Mouse (Mus musculus) left cerebral cortex, postnatal 36 days (tissue): ENCODE data around the gene Lypd6b. TPM values are rescaled to one million over a fixed set of nuclear protein-coding genes. Genes with fewer than 3 reads are reported as not detected.

Source experiments
- DNase-seq, 2 experiments: peaks; one replicate each; pipeline ENCODE4 v3.0.0; 2021 to 2022; ENCODE audit warnings: low spot score in 2 of 2, mixed read lengths in 1 of 2
- intact Hi-C: fragments of 180-260 bp; cut with DNase I; formaldehyde crosslinking; loops from one replicate; pipeline ENCODE4 v1.15.1; 2025
- total RNA-seq, 2 experiments: library from RNA; stranded (reverse); gene quantifications; 2 replicates each; pipeline ENCODE4 v1.2.3; 2021

Lypd6b gene
- total RNA-seq, 2 experiments from 2014 or later: 7.8 to 9.0 TPM

- intact Hi-C loops: no loop called here
- no peak for DNase-seq
Measured at GRCm38 (mm10) chr2:49814011-49814410, 26.5 kb downstream of the Lypd6b start.

GRCm38 (mm10) chr2:49815696-49816320 is 28.3 kb downstream of the Lypd6b start:
- no peak for DNase-seq
- intact Hi-C loops: no loop called here

GRCm38 (mm10) chr2:49816549-49816948 is 29.1 kb downstream of the Lypd6b start:
- intact Hi-C loops: no loop called here
- no peak for DNase-seq

- no peak for DNase-seq
Measured at GRCm38 (mm10) chr2:49817151-49817550, 29.7 kb downstream of the Lypd6b start.

GRCm38 (mm10) chr2:49818126-49818525 is 30.6 kb downstream of the Lypd6b start:
- intact Hi-C loops: no loop called here
- no peak for DNase-seq

More at GRCm38 (mm10) chr2:49817151-49817550, 29.7 kb downstream of the Lypd6b start:
- intact Hi-C loops: no loop called here

- no peak for DNase-seq
Measured at GRCm38 (mm10) chr2:49822312-49822711, 34.8 kb downstream of the Lypd6b start.

GRCm38 (mm10) chr2:49825588-49825987 is 38.1 kb downstream of the Lypd6b start:
- intact Hi-C loops: no loop called here
- DNase-seq: no peak

More at GRCm38 (mm10) chr2:49822312-49822711, 34.8 kb downstream of the Lypd6b start:
- intact Hi-C loops: no loop called here

- intact Hi-C loops: no loop called here
- no peak for DNase-seq
Measured at GRCm38 (mm10) chr2:49827756-49828155, 40.3 kb downstream of the Lypd6b start.

GRCm38 (mm10) chr2:49830369-49830768 is 42.9 kb downstream of the Lypd6b start:
- no peak for DNase-seq
- intact Hi-C loops: no loop called here

GRCm38 (mm10) chr2:49832277-49832803 is 44.9 kb downstream of the Lypd6b start:
- intact Hi-C loops: no loop called here
- DNase-seq: no peak

GRCm38 (mm10) chr2:49837454-49838059 is 50.1 kb downstream of the Lypd6b start:
- peak in 1 of 2 experiments; percentile 11 for DNase-seq
- intact Hi-C loops: no loop called here

- DNase-seq: peak; percentile 32 to 48
- intact Hi-C loops: no loop called here
Measured at GRCm38 (mm10) chr2:49838611-49839010, 51.1 kb downstream of the Lypd6b start.

- intact Hi-C loops: no loop called here
- DNase-seq: no peak
Measured at GRCm38 (mm10) chr2:49840573-49840972, 53.1 kb downstream of the Lypd6b start.

GRCm38 (mm10) chr2:49841089-49841488 is 53.6 kb downstream of the Lypd6b start:
- DNase-seq: no peak
- intact Hi-C loops: no loop called here

- intact Hi-C loops: no loop called here
- DNase-seq: no peak
Measured at GRCm38 (mm10) chr2:49845104-49845503, 57.6 kb downstream of the Lypd6b start.

- no peak for DNase-seq
- intact Hi-C loops: no loop called here
Measured at GRCm38 (mm10) chr2:49846097-49846496, 58.6 kb downstream of the Lypd6b start.

GRCm38 (mm10) chr2:49846880-49847279 is 59.4 kb downstream of the Lypd6b start:
- intact Hi-C loops: no loop called here
- DNase-seq: no peak

- no peak for DNase-seq
- intact Hi-C loops: no loop called here
Measured at GRCm38 (mm10) chr2:49847831-49848230, 60.3 kb downstream of the Lypd6b start.

- DNase-seq: no peak
- intact Hi-C loops: no loop called here
Measured at GRCm38 (mm10) chr2:49849771-49850170, 62.3 kb downstream of the Lypd6b start.

GRCm38 (mm10) chr2:49851977-49852376 is 64.5 kb downstream of the Lypd6b start:
- intact Hi-C loops: no loop called here
- no peak for DNase-seq

- no peak for DNase-seq
- intact Hi-C loops: no loop called here
Measured at GRCm38 (mm10) chr2:49856161-49856564, 68.7 kb downstream of the Lypd6b start.
